Mouse (Mus musculus): ENCODE results near the gene Ptprf. TPM values are rescaled to one million over a fixed set of nuclear protein-coding genes. Genes with fewer than 3 reads are reported as not detected.

The Ptprf gene
- total RNA-seq (2023; ENCODE audit: inconsistent age): 0.12 to 0.54 TPM in 2 of 4 replicates, not detected in the others

DNA sequence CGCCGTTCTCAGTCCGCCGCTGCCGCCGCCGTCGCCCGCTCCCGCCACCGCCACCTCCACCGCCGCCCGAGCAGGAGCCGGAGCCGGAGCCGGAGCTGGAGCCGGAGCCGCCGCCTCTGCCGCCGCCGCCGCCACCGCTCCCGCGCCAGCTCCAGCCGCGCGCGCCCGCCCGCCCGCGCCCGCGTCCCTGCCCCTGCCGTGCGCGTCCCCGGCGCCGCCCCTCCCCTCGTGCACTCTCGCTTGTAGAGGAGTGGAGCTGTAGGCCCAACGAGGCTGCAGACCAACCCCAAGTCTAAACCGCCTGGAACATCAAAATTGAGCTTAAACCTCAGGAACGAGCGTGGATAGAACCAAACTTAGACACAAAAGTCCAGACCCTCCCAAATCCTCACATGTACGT, at the start of gene Ptprf:
TSS of gene Ptprf (minus strand) at position 175 of the 400 bp plus-strand sequence.

DNA sequence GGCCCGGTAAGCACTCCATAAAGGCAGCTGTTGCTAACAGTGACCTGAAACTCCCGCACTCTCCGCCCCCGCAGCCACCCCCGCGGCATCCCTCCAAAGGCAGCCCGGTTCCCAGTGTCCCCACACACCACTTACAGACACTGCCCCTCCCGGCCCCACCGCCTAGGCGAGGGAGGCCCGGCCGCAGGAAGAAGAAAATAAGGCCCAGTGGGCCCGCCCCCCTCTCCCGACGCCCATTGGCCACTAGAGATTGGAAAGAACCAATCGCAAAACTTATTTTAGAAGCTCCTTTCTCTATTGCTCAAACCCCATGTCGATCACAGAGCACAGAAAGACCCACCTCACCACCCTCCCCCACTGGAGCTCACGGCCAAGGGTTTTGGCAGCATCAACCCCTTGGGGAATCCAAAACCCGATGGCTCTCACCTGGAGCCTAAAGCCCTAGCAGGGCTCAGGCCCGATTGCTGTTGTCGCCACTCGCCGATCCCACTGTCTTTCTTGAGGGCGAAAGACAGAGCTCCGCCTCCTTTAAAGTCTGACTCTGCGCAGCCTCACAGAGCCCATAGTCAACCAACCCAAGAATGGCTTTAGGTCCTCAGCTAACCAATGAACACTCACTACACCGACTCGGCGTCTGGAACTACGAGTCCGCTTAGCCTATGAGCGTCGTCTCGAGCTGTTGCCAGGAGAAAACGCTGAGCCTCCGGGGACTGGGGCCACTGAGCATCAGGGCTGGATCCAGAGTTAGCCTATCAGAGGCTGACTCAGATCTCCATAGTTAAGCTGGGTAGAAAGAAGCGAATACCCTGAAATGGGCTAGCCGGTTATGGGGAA, 111.5 kb downstream of the Ptprf start, which contains the start of gene Kdm4a:
TSS of gene Kdm4a (minus strand) at position 577 of the 834 bp plus-strand sequence.

Other genes starting within 250 kb of the Ptprf start
- 19.2 to 22.2 TPM (median 21.0 TPM) in 4 replicates for gene St3gal3, start 156.5 kb downstream of the Ptprf start, total RNA-seq (2023; ENCODE audit: inconsistent age)
- 76.7 to 81.6 TPM (median 77.6 TPM) in 4 replicates for gene Kdm4a, start 111.4 kb downstream of the Ptprf start, total RNA-seq (2023; ENCODE audit: inconsistent age)
- gene Szt2, start 117.9 kb upstream of the Ptprf start, total RNA-seq (2023; ENCODE audit: inconsistent age): 74.7 to 86.3 TPM (median 81.4 TPM) in 4 replicates
- gene Med8, start 117.9 kb upstream of the Ptprf start, total RNA-seq (2023; ENCODE audit: inconsistent age): 59.3 to 73.0 TPM (median 65.8 TPM) in 4 replicates
- gene Elovl1, start 136.7 kb upstream of the Ptprf start, total RNA-seq (2023; ENCODE audit: inconsistent age): 40.6 to 47.7 TPM (median 46.2 TPM) in 4 replicates
- 3.7 to 8.8 TPM (median 5.3 TPM) in 4 replicates for gene Cdc20, start 145.9 kb upstream of the Ptprf start, total RNA-seq (2023; ENCODE audit: inconsistent age)
- not detected in 4 replicates for gene Mpl, start 166.1 kb upstream of the Ptprf start, total RNA-seq (2023; ENCODE audit: inconsistent age)
- not detected in 4 replicates for gene Tie1, start 198.7 kb upstream of the Ptprf start, total RNA-seq (2023; ENCODE audit: inconsistent age)
- not detected in 4 replicates for gene 2610528J11Rik, start 235.6 kb upstream of the Ptprf start, total RNA-seq (2023; ENCODE audit: inconsistent age)